Mouse (Mus musculus) gastrocnemius, adult 2 months (tissue): ENCODE measurements at regions not wholly inside any gene's neighbourhood (a gene's known extent, or its start where the extent isn't known, plus 50 kb on each side); places are given as distances from the start of the nearest gene placed in this dataset.

Source experiments
- DNase-seq: peaks from one replicate; pipeline ENCODE4 v3.0.0; 2022
- H3K27ac ChIP-seq: fragments of 200-600 bp; 2 replicates; pipeline ENCODE4 v1.8.1; 2022; ENCODE audit warnings: mild to moderate bottlenecking
- H3K4me3 ChIP-seq: fragments of 200-600 bp; 2 replicates; pipeline ENCODE4 v1.8.1; 2022; ENCODE audit warnings: mild to moderate bottlenecking, moderate library complexity
- CTCF ChIP-seq: fragments of 200-600 bp; IDR thresholded peaks from 2 replicates; pipeline ENCODE4 v1.8.1; 2022; ENCODE audit warnings: antibody characterized with exemption, mild to moderate bottlenecking, moderate library complexity
- intact Hi-C: fragments of 180-260 bp; cut with DNase I; formaldehyde crosslinking; loops from one replicate; pipeline ENCODE4 v1.15.1; 2025

- intact Hi-C loops = no loop called here
- Histone ChIP-seq H3K4me3 (no peak overlapping the region), H3K27ac (no peak overlapping the region)
- TF ChIP-seq CTCF = no peak
- no peak for DNase-seq
These were observed 495.9 kb upstream of the Gm10131 start for GRCm38 (mm10) chr8:34607426-34607825.

- intact Hi-C loops = no loop called here
- Histone ChIP-seq H3K27ac (no peak overlapping the region), H3K4me3 (no peak overlapping the region)
- TF ChIP-seq CTCF = no peak
- no peak for DNase-seq
These were observed 493.5 kb upstream of the Gm10131 start for GRCm38 (mm10) chr8:34605031-34605430.

DNA sequence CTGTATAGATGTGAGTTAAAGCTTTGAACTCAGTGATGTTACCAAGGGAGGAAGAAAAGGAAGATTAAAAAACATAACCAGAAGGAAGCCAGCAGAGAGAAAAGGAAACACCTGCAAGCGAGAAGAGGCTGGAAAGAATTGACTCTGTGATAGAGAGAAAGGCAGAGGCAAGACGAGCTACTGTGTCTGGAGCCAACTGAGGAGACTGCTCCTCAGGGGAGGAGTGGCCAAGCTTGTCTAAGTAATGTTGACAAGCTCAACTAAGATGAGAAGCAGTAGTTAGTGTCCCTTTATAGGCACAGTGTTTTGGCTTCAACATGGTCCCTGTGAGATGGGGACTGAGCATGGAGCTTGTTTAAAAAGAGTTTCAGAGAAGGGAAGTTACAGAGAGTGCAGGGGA, 493.0 kb upstream of the Gm10131 start:
- intact Hi-C loops = no loop called here
- H3K4me3 ChIP-seq = no peak overlapping the region
- DNase-seq = no peak
- H3K27ac ChIP-seq = no peak overlapping the region
- no peak for TF ChIP-seq CTCF

- Histone ChIP-seq H3K27ac (no peak overlapping the region), H3K4me3 (no peak overlapping the region)
- TF ChIP-seq CTCF = no peak
- no peak for DNase-seq
- intact Hi-C loops = no loop called here
These were observed 490.0 kb upstream of the Gm10131 start for GRCm38 (mm10) chr8:34601426-34601953.

- no peak for TF ChIP-seq CTCF
- intact Hi-C loops = no loop called here
- DNase-seq = peak; percentile 39
- no peak overlapping the region for H3K27ac ChIP-seq
- H3K4me3 ChIP-seq = no peak overlapping the region
These were observed 489.3 kb upstream of the Gm10131 start for GRCm38 (mm10) chr8:34600880-34601279.

DNA sequence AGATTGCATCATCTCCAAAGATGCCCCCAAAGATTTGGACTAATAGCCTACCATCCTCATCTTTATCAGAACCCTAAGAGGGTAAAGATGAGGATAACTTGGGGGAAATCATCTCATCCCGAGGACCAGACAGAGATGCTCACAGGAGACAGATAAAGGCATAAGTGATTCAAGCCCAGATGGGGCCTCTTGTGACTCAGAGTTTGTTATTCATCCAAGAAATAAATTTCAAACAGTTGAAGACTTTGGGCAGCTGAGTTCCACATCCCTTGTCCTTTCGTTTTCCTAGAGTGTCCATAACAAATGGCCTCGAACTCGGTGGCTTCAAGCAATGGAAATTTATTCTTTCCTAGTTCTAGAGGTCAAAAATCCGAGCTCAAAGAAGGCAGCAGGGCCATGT, 485.1 kb upstream of the Gm10131 start:
- Histone ChIP-seq H3K27ac (no peak overlapping the region), H3K4me3 (no peak overlapping the region)
- intact Hi-C loops = no loop called here
- TF ChIP-seq CTCF = no peak
- DNase-seq = no peak

DNA sequence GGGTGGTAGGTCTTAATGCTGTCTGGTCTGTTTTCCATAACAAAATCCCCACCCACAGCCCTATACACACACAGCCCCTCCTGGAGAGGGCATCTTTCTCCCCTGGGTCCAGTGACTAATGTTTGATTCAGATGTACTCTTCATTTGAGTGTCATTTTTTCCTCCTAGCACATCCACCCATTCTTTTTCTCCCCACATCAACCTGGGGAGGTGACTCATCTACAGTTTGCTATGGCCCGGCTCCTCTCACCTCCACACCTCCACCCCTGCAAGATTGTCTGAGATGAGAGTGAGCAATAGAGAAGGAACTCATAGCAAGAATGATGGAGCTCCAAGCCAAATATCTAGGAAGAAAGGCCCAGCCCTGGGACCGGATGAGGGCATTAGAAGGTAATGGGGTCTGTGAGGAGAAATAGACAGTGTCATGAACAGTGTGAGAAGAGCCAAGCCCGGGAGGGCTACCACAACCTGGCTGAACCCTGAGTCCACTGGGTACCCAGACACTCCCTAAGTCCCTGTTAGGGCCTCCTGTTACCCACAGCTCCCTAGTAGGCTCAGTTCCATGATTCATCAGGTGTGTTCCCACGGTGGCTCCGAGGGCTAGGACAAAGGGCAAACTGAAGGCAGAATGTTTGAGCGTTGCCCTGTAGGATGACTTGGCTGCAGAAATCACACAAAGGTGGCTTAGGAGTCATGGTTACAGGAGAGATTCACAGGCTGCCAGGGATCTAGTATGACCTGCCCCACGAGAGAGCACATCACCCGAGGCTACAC, 479.6 kb upstream of the Gm10131 start:
- DNase-seq = no peak
- TF ChIP-seq CTCF = no peak
- intact Hi-C loops = no loop called here
- Histone ChIP-seq H3K27ac (no peak overlapping the region), H3K4me3 (no peak overlapping the region)

GRCm38 (mm10) chr8:34578043-34578442, 466.5 kb upstream of the Gm10131 start:
- Histone ChIP-seq H3K4me3 (no peak overlapping the region), H3K27ac (no peak overlapping the region)
- intact Hi-C loops = no loop called here
- no peak for TF ChIP-seq CTCF
- DNase-seq = no peak

GRCm38 (mm10) chr8:34574009-34574408, 462.5 kb upstream of the Gm10131 start:
- no peak for DNase-seq
- no peak overlapping the region for H3K27ac ChIP-seq
- intact Hi-C loops = no loop called here

GRCm38 (mm10) chr8:34573007-34573881, 461.7 kb upstream of the Gm10131 start:
- no peak overlapping the region for H3K4me3 ChIP-seq
- DNase-seq = no peak
- no peak overlapping the region for H3K27ac ChIP-seq
- intact Hi-C loops = no loop called here
- no peak for TF ChIP-seq CTCF

More at GRCm38 (mm10) chr8:34574009-34574408, 462.5 kb upstream of the Gm10131 start:
- H3K4me3 ChIP-seq = no peak overlapping the region
- TF ChIP-seq CTCF = no peak

DNA sequence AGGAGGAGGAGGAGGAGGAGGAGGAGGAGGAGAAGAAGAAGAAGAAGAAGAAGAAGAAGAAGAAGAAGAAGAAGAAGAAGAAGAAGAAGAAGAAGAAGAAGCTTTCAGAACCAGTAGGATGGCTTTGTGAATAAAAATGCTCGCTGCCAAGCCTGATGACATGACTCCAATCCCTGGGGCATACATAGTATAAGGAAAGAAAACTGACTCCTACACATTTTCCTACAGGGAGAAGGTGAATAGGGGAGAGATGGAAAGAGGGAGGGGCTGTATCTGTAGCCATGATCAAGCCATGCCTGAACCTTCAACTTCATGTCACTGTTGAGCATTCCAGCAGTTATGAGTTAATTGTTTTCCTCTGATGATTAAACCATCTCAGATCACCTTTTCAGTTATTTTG, 460.2 kb upstream of the Gm10131 start:
- DNase-seq = no peak
- TF ChIP-seq CTCF = no peak
- Histone ChIP-seq H3K27ac (no peak overlapping the region), H3K4me3 (no peak overlapping the region)
- intact Hi-C loops = no loop called here

DNA sequence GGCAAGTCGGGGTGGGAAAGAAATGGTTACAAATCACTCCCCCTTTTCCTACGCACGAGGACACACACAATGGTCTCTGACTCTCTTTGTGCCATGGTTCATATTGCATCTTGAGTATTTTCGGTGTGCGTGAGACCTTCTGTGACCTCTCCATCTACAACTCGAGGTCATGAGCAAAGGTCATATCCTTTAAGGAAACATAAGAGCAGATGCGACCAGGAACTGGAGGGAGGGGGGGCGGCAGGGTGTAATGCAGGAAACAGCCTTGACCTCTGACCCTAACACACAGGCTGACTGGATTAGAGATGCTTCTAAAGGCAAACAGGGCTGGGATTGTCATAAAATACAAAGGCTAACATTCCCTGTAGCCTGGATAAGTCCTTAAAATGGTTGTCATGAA, 450.7 kb upstream of the Gm10131 start:
- TF ChIP-seq CTCF = no peak
- intact Hi-C loops = loop anchor here (10.0 kb wide), 1 partner anchor 253 kb away; no protein-coding TSS in a partner anchor
- Histone ChIP-seq H3K4me3 (no peak overlapping the region), H3K27ac (no peak overlapping the region)
- no peak for DNase-seq

DNA sequence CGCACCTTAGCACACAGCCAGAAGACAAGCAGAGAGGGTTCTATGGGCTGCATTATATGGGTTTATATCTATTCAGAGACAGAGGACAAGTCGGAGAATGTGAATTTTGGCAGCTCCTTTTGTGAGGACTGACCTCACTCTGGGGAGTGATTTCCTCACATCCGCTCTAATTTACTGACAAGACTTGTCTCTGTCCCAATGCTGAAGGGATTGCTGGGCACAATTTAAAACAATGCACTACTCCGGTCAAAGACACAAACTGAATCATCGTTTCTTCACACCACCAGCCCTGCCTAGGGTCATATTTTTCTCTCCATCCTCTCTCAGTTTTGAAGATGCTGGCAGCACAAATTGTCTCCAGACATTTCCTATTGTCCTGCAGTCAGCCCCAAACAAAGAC, 438.2 kb upstream of the Gm10131 start:
- no peak for DNase-seq
- Histone ChIP-seq H3K4me3 (no peak overlapping the region), H3K27ac (no peak overlapping the region)
- TF ChIP-seq CTCF = no peak
- intact Hi-C loops = no loop called here
